Mouse (Mus musculus): ENCODE data around the gene Adh7.

- TF ChIP-seq CTCF (IDR thresholded peaks at IDR 0.05; ENCODE audit: extremely low read depth, insufficient read depth, insufficient read length, insufficient replicate concordance) (no peak), POLR2A (IDR thresholded peaks at IDR 0.05; ENCODE audit: low read depth, low read length) (no peak)
Observed at GRCm38 (mm10) chr3:138248011-138248410, 30.5 kb downstream of the Adh7 start.
